Mouse (Mus musculus) c-Kit-negative CD71-positive TER-119-positive erythroid progenitor cells, embryonic 14.5 days (primary cell): ENCODE results near the gene Mtg1.

Experiments used
- DNase-seq: peaks from one replicate; pipeline ENCODE4 v3.0.0-alpha.2; 2013; ENCODE audit warnings: low read depth, low spot score

Gene Mtg1

DNA sequence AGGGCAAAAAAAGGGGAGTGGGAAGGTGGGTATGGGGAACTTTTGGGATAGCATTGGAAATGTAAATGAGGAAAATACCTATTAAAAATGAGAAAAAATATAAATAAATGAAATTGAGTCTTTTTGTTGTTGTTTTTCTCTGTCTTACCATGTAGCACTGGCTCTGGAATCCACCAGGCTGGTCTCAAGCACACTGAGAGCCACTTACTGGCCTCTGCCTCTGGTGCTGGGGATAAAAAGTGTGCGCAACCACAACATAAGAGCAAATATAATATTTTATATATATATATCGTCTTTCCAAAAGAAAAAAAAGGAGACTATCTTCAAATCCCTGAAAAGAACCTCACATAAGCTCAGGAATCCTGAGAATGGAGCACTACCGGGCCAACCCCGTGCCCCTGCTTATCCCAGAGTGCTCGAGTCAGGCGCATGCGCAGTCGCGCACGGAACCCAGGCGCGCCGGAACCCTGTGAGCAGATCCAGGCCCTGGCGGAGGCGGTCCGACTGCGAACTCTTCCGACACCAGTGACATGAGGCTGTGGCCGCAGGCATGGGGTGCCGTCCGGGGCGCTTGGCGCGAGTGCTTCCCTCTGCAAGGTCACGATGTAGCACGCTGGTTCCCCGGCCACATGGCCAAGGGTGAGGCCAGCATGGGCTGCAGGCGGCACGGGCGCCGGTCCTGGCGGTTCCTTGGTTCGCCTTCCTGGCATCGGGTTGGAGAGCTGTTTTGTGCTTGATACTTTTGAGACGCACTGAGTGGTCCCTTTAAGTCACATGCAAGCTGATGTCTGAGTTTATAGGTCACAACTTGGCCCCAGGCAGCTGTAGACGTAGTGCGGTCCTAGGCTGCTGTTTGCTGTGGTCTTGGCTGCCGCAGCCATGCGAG lies at the start of gene Mtg1:
TSS of gene Mtg1 (plus strand) at position 430 of the 886 bp plus-strand sequence.
- DNase-seq: peak; percentile 81

DNA sequence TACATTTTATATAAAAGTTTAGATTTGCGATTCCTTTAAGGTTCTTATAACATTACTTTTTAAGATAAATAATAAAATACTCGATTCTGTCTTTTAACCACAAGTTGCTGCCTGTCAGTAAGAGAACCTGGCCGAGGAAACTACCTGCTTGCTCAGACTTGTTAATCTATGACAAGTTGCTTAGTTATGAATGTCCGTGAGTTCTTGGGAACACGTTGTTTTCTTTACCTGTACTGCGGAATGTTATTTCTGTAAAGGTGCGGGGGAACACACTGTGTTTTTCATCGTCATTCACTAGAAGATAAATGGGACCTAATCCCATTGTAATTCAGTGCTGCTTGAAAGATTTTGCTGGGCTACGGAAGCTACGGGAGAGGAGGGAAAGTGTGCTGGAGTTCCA lies 46.8 kb upstream of the Mtg1 start:
- DNase-seq: no peak

- no peak for DNase-seq
These were observed 44.3 kb upstream of the Mtg1 start, which contains the start of gene Prap1 for GRCm38 (mm10) chr7:140092924-140093528. Gene Prap1 (plus strand): TSS chr7:140093395.

- DNase-seq: no peak
These were observed 42.4 kb upstream of the Mtg1 start for GRCm38 (mm10) chr7:140094954-140095353.

DNA sequence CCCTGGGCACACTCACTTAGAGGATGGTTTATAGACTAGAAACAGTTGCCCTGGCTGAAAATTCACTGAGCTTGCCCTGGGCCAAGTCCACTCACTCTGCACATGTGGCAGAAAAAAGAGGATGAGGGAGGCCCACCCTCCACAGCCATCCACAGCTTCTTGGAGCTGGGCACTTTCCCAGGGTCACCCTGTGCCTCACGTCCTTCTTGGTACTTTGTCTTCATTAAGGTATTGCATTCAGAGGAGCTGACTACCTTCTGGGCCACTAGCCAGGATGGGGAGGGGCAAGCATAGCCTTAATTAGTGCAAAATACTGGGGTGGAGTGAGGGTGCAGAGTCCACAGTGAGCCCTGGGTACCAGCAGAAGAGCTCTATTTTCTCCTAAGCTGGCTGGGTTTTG lies 41.8 kb upstream of the Mtg1 start:
- no peak for DNase-seq

DNA sequence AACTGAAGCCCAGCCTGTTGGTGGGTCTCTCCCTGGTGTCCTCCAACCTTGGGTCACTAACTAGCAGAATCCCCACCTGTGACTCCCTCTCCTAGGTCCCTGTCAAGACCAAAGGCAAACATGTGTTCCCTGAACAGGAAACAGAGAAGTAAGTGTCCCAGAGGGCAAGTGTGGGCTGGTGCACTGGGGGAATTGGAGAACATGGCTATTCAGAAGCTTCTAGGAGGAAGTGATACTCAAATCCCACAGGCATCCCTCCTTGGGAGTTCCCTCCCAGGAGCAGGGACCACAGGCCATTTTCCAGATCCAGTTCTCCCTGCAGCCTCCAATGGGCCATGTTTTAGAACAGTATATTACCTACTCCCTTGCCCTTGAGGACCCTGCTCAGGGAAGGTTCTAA lies 41.3 kb upstream of the Mtg1 start:
- no peak for DNase-seq

DNA sequence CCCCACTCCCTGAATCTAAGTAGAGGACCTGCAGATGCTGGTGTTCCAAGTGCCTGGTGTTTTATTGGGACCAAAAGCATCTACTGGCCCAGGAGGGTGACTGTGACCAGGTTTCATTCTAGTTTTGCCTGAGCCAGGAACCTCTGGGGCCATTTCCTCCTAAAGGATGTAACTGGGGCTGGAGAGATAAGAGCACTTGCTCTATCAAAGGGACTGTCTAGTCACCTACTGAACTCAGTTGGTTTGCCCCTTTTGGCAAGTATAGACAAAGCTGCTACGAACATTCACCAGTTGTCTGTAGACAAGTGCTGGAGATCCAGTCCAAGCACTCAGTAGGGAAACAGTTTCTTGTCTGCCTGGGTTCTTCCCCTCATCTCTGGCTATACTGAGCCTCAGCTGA lies 38.9 kb upstream of the Mtg1 start:
- DNase-seq: no peak

DNA sequence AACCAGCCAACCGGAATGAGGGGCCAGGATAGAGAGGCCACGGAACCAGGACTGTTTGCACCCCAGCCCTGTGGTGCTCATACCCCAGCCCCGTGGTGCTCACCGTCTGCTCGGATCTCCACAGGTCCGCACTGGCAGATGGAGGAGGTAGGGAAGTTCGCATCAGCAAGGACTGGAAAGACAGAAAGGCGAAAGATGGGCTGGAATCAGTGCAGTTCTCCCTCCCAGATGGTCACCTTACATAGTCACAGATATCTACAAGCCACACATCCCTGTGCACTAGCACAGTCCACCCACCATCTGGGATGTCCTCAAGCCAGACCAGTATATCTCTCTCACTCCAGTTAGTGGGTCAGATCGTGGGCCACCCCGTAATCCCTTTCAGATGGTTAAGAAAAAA lies 35.9 kb upstream of the Mtg1 start:
- no peak for DNase-seq

DNA sequence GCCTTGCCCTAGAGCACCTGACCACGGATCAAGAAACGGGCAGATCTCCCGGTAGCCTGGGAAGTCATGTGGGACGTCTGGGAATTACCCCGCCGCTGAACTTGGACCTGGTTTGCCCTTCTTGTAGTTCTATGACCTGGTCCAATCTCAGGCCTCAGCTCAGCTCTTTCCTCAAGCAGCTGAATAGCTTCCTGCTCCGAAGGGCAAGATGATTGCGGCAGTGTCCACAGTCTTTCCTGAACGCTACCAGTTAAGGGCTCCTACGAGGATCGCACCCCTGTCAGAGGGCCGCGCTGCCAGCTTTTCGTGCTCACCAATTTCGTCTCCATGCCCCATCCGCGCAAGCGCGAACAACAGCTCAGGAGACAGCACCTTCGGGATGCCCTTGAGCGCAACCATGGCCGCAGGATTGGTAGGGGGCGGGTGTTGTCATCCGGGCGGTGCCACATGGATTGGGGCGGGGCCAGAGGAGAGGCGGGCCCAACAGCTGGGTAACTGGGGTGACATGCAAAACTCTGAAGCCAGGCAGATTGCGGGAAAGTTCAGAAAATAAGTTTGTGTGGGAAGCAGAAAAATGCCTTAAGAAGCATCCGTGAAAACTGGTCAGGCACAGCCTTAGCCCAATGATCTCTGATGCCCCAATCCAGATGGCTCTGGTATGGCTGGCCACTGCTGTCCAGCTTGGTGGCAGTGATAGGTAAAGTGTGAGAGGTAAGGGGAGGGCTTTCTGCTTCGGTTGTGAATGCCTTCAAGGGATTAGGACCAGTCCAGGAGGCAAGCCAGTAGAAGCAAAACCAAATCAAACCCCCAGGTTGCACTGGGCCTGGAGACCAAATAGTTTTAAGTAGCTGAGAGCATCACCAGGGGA lies 35.1 kb upstream of the Mtg1 start, which contains the start of gene Fuom:
TSS of gene Fuom (minus strand) at position 449 of the 868 bp plus-strand sequence.
- DNase-seq: peak; percentile 40

DNA sequence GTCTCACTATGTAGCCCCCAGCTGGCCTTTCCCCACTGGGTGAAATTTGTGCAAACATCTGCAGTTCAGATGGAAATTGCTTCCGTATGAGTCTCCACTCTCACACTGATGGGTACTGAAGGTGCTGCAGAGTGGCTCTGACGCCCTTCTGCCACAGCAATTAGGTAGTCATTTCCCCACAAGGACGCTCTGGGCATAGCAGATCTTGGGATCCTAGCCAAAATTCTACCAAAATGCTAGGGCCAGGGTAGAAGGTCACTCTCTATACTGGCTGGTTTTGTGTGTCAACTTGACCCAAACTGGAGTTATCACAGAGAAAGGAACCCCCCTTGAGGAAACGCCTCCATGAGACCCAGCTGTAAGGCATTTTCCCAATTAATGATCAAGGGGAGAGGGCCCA lies 33.4 kb upstream of the Mtg1 start:
- no peak for DNase-seq

DNA sequence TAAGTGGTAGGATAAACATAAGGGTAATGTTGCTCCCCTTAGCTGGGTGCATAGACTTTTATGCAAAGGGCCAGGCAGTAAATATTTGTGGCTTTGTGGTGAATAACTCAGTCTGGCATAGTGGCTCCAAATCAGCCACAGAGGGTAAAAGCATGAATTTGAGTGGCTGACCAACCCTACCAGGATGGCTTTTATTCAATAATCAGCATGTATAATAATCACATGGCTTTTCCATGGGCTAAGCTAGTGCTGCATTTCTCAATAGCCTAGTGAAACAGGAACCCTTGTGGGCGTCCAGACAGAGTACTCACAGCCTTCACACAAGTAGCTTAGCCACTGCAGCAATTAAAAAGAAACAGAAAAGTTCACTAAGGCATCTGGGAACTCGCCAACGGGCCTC lies 25.4 kb upstream of the Mtg1 start:
- no peak for DNase-seq

DNA sequence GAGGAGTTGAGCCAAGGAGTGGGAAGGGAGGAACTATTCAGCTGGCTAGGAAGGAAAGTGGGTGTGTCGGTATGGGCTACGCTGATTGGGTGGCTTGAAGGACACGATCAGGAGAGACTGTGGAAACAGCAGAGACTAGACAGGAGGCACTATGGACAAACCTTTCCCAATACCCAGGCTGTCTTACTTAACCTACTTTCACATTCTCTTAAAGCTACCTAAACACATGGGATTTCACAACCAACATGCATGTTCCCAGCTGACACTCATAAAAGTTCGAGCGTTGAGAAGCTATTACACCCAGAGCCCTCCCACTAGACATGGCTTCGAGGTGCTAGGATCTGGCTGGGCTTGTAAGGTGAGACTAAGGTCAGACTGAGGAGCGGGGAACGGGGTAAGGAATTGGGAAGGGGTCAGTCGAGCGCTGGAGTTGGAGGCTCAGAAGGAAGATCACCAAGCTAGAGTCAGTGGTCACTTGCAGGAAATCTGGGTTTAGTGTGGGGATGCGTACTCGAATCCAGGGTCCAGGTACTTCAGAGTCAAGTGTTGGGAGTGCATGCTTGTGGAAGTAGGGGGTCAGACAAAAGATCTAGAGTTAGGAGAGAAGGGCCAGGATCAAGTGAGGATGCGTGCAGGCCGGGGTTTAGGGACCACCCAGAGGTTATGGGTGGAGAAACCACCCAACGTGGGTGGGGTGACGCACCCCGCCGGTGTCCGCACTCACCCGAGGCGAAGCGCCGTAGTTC lies 21.6 kb upstream of the Mtg1 start, which contains the start of gene Paox:
TSS of gene Paox (plus strand) at position 217 of the 746 bp plus-strand sequence.
- peak; percentile 62 for DNase-seq

DNA sequence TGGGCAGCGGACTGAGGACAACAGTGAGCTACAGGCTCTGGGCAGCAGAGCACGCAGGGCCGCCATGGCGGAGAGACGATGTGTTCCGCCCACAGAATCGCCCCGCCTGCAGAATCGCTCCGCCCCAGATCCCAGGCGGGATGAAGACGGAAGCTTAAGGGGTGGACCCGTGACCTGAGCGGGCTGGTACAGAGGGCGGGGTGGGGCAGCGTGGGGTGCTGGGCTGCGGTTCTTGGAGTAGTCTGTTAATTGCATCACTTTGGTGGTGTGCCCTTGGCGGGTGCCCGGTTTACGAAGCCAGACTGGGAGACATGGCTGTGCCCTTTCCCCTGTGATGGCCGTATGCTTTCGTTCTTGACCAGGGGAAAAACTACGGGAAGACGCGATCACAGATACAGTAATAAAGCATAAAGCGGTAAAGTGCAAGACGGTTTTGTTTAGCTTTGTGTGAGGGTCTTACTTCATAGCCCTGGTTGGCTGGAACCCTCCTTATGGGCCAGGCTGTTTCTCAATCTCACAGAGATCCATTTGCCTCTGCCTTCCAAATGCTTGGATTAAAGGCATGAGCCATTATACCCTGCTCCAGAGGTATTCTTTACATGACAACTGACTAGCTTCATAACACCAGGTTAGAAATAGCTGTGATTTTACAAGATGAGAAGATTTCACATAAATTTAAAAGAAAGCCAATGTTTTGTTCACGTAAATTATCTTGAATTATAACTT lies 20.9 kb upstream of the Mtg1 start, which contains the start of gene Echs1:
TSS of gene Echs1 (minus strand) at position 148 of the 726 bp plus-strand sequence.
- peak; percentile 84 for DNase-seq

GRCm38 (mm10) chr7:140120484-140120883 lies 16.9 kb upstream of the Mtg1 start:
- no peak for DNase-seq

DNA sequence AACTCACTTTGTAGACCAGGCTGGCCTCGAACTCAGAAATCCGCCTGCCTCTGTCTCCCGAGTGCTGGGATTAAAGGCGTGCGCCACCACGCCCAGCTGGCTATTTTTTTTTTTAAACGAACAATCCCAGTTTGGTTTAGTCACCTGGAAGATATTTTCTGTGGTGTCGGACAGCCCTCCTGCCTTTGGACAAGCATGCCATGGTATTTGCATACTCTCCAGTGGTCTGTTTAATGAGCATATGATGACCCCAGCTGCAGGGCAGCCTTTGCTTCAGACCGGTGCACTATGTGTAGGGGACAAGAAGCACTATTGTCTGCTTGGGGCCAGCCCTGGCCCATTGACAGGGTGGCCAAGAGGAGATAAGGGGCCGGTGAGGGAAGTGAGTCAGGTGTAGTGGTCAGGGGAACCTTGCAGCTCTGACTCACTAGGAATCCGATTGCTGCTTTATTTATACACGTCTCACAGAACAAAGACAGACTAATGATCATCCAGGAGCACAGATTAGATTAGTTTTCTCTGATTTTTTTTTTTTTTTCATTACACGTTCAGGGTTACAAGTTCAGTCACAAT lies 15.9 kb upstream of the Mtg1 start:
- DNase-seq: no peak

GRCm38 (mm10) chr7:140122765-140123164 lies 14.6 kb upstream of the Mtg1 start:
- no peak for DNase-seq

- DNase-seq: no peak
These were observed 13.0 kb upstream of the Mtg1 start for GRCm38 (mm10) chr7:140124382-140124781.

GRCm38 (mm10) chr7:140125278-140126021 lies 11.9 kb upstream of the Mtg1 start:
- DNase-seq: peak; percentile 76

- DNase-seq: no peak
These were observed 11.4 kb upstream of the Mtg1 start for GRCm38 (mm10) chr7:140126022-140126350.
